Mouse (Mus musculus): ENCODE measurements around the gene Mfap5. TPM values are rescaled to one million over a fixed set of nuclear protein-coding genes. Genes with fewer than 3 reads are reported as not detected.

The Mfap5 gene
- total RNA-seq, 1 experiment, result 8.7 TPM

GRCm38 (mm10) chr6:122545948-122546347 lies 40.3 kb downstream of the Mfap5 start:
- Histone ChIP-seq H3K27ac (ENCODE audit: insufficient read depth, low read depth, low read length, poor library complexity, severe bottlenecking) (no peak overlapping the region), H3K9me3 (ENCODE audit: control insufficient read depth, insufficient read depth, low read depth, low read length) (no peaks in the 10 kb centered on the region), H3K4me1 (ENCODE audit: control insufficient read depth in 2 of 2, insufficient read depth in 2 of 2, low read length in 2 of 2, poor library complexity in 1 of 2) (no peaks in the 10 kb centered on the region), H3K36me3 (ENCODE audit: control insufficient read depth, insufficient read depth, low read length, poor library complexity, severe bottlenecking) (no peaks in the 10 kb centered on the region), H3K9ac (ENCODE audit: insufficient read depth, low read depth, low read length, poor library complexity, severe bottlenecking) (no peak overlapping the region), H3K4me3 (ENCODE audit: insufficient read depth in 1 of 2, low read depth in 1 of 2, low read length in 2 of 2, poor library complexity in 1 of 2, severe bottlenecking in 1 of 2) (no peak overlapping the region)
- TF ChIP-seq CHD2 (IDR thresholded peaks at IDR 0.05; ENCODE audit: low read depth, low read length) (no peak), MAFK (IDR thresholded peaks at IDR 0.05; ENCODE audit: insufficient read depth, low read depth, low read length) (no peak), ZC3H11A (IDR thresholded peaks at IDR 0.05; ENCODE audit: borderline replicate concordance, low read depth, low read length) (no peak), HCFC1 (IDR thresholded peaks at IDR 0.05; ENCODE audit: borderline replicate concordance, insufficient read depth, low read length) (no peak), ZNF384 (IDR thresholded peaks at IDR 0.05; ENCODE audit: low read depth, low read length) (no peak)
- in situ Hi-C loops (cut with MboI; ENCODE audit: low sequenced_read_pairs in 2 of 2, unreplicated experiment in 2 of 2), result no loop called here
- no peak for DNase-seq (ENCODE audit: low read depth, low spot score)

GRCm38 (mm10) chr6:122553606-122554005 lies 48.0 kb downstream of the Mfap5 start, which contains the start of gene Aicda:
Gene Aicda, plus strand, starts transcription at chr6:122553801.
- no peak within 1 kb of the TSS for H3K9ac ChIP-seq (ENCODE audit: insufficient read depth, low read depth, low read length, poor library complexity, severe bottlenecking)
- DNase-seq (ENCODE audit: low read depth, low spot score), result no peak
- H3K9me3 ChIP-seq (ENCODE audit: control insufficient read depth, insufficient read depth, low read depth, low read length), result no peaks in the 10 kb centered on the region
- H3K4me1 ChIP-seq (ENCODE audit: control insufficient read depth in 2 of 2, insufficient read depth in 2 of 2, low read length in 2 of 2, poor library complexity in 1 of 2), result peaks cover 0 to 2% of the 10 kb centered on the region in 2 experiments; a peak in 1 of 4 replicates
- TF ChIP-seq HCFC1 (IDR thresholded peaks at IDR 0.05; ENCODE audit: borderline replicate concordance, insufficient read depth, low read length) (no peak), ZNF384 (IDR thresholded peaks at IDR 0.05; ENCODE audit: low read depth, low read length) (no peak), MAFK (IDR thresholded peaks at IDR 0.05; ENCODE audit: insufficient read depth, low read depth, low read length) (no peak), CHD2 (IDR thresholded peaks at IDR 0.05; ENCODE audit: low read depth, low read length) (no peak), ZC3H11A (IDR thresholded peaks at IDR 0.05; ENCODE audit: borderline replicate concordance, low read depth, low read length) (no peak)
- in situ Hi-C loops (cut with MboI; ENCODE audit: low sequenced_read_pairs in 2 of 2, unreplicated experiment in 2 of 2), result no loop called here
- H3K36me3 ChIP-seq (ENCODE audit: control insufficient read depth, insufficient read depth, low read length, poor library complexity, severe bottlenecking), result no peaks in the 10 kb centered on the region
- H3K27ac ChIP-seq (ENCODE audit: insufficient read depth, low read depth, low read length, poor library complexity, severe bottlenecking), result no peak within 1 kb of the TSS
- no peak within 1 kb of the TSS for H3K4me3 ChIP-seq (ENCODE audit: insufficient read depth in 1 of 2, low read depth in 1 of 2, low read length in 2 of 2, poor library complexity in 1 of 2, severe bottlenecking in 1 of 2)

GRCm38 (mm10) chr6:122554102-122554501 lies 48.5 kb downstream of the Mfap5 start:
- Histone ChIP-seq H3K36me3 (ENCODE audit: control insufficient read depth, insufficient read depth, low read length, poor library complexity, severe bottlenecking) (no peaks in the 10 kb centered on the region), H3K9ac (ENCODE audit: insufficient read depth, low read depth, low read length, poor library complexity, severe bottlenecking) (no peak overlapping the region), H3K9me3 (ENCODE audit: control insufficient read depth, insufficient read depth, low read depth, low read length) (no peaks in the 10 kb centered on the region), H3K4me3 (ENCODE audit: insufficient read depth in 1 of 2, low read depth in 1 of 2, low read length in 2 of 2, poor library complexity in 1 of 2, severe bottlenecking in 1 of 2) (no peak overlapping the region), H3K4me1 (ENCODE audit: control insufficient read depth in 2 of 2, insufficient read depth in 2 of 2, low read length in 2 of 2, poor library complexity in 1 of 2) (peaks cover 0 to 2% of the 10 kb centered on the region in 2 experiments; a peak in 1 of 4 replicates), H3K27ac (ENCODE audit: insufficient read depth, low read depth, low read length, poor library complexity, severe bottlenecking) (no peak overlapping the region)
- in situ Hi-C loops (cut with MboI; ENCODE audit: low sequenced_read_pairs in 2 of 2, unreplicated experiment in 2 of 2), result no loop called here
- TF ChIP-seq CHD2 (IDR thresholded peaks at IDR 0.05; ENCODE audit: low read depth, low read length) (no peak), ZC3H11A (IDR thresholded peaks at IDR 0.05; ENCODE audit: borderline replicate concordance, low read depth, low read length) (no peak), ZNF384 (IDR thresholded peaks at IDR 0.05; ENCODE audit: low read depth, low read length) (no peak), HCFC1 (IDR thresholded peaks at IDR 0.05; ENCODE audit: borderline replicate concordance, insufficient read depth, low read length) (no peak), MAFK (IDR thresholded peaks at IDR 0.05; ENCODE audit: insufficient read depth, low read depth, low read length) (no peak)
- DNase-seq (ENCODE audit: low read depth, low spot score), result no peak

- Histone ChIP-seq H3K9me3 (ENCODE audit: control insufficient read depth, insufficient read depth, low read depth, low read length) (no peaks in the 10 kb centered on the region), H3K4me3 (ENCODE audit: insufficient read depth in 1 of 2, low read depth in 1 of 2, low read length in 2 of 2, poor library complexity in 1 of 2, severe bottlenecking in 1 of 2) (no peak overlapping the region), H3K4me1 (ENCODE audit: control insufficient read depth in 2 of 2, insufficient read depth in 2 of 2, low read length in 2 of 2, poor library complexity in 1 of 2) (peaks cover 0 to 4% of the 10 kb centered on the region in 2 experiments; a peak in 1 of 4 replicates), H3K9ac (ENCODE audit: insufficient read depth, low read depth, low read length, poor library complexity, severe bottlenecking) (no peak overlapping the region), H3K27ac (ENCODE audit: insufficient read depth, low read depth, low read length, poor library complexity, severe bottlenecking) (no peak overlapping the region), H3K36me3 (ENCODE audit: control insufficient read depth, insufficient read depth, low read length, poor library complexity, severe bottlenecking) (no peaks in the 10 kb centered on the region)
- in situ Hi-C loops (cut with MboI; ENCODE audit: low sequenced_read_pairs in 2 of 2, unreplicated experiment in 2 of 2), result no loop called here
- TF ChIP-seq ZNF384 (IDR thresholded peaks at IDR 0.05; ENCODE audit: low read depth, low read length) (no peak), CHD2 (IDR thresholded peaks at IDR 0.05; ENCODE audit: low read depth, low read length) (no peak), ZC3H11A (IDR thresholded peaks at IDR 0.05; ENCODE audit: borderline replicate concordance, low read depth, low read length) (no peak), MAFK (IDR thresholded peaks at IDR 0.05; ENCODE audit: insufficient read depth, low read depth, low read length) (no peak), HCFC1 (IDR thresholded peaks at IDR 0.05; ENCODE audit: borderline replicate concordance, insufficient read depth, low read length) (no peak)
- no peak for DNase-seq (ENCODE audit: low read depth, low spot score)
These were observed 49.6 kb downstream of the Mfap5 start for GRCm38 (mm10) chr6:122555266-122555665.
